22 mouse cellular contexts compared by ENCODE assay signal in genomic region chr13:28805302-28805701, GRCm38 (mm10).
DNase-seq lines count a peak whose midpoint lies in the region; ATAC-seq lines count a peak whose summit lies in the region.
"Had no signal": no experiment of that assay in that cellular context is flagged by ENCODE, and none has a peak within 500 bp of the region (broad histone marks: within the 10 kb centered on the region; RNA-seq: fewer than 3 reads in every experiment).

No protein-coding gene starts in this region.

- H3K9ac ChIP-seq in hindbrain, embryonic 14.5 days: no peak overlapping the region
- no peak overlapping the region for H3K9ac ChIP-seq in intestine, embryonic 16.5 days (ENCODE audit: low read depth, low read length)
- H3K9ac ChIP-seq: embryonic facial prominence, embryonic 13.5 days; forebrain, embryonic 15.5 days; heart, embryonic 13.5 days; hindbrain, embryonic 13.5 days had no signal

- H3K27ac ChIP-seq in hindbrain, embryonic 10.5 days: 0 out of 2 replicates have a peak overlapping the region, but pooled peaks have one; percentile 24
- H3K27ac ChIP-seq in hindbrain, embryonic 14.5 days: no peak overlapping the region
- H3K27ac ChIP-seq in intestine, embryonic 16.5 days (ENCODE audit: low read length): no peak overlapping the region
- H3K27ac ChIP-seq: embryonic facial prominence, embryonic 13.5 days; forebrain, embryonic 15.5 days; heart, adult 2 months; heart, embryonic 10.5 days; heart, embryonic 13.5 days; hindbrain, embryonic 13.5 days; hindbrain, postnatal 0 days had no signal

- peaks cover 63% of the 10 kb centered on the region for H3K4me1 ChIP-seq in hindbrain, embryonic 10.5 days (replicated peaks)
- H3K4me1 ChIP-seq in hindbrain, embryonic 14.5 days (replicated peaks; ENCODE audit: control insufficient read depth, insufficient read depth, low read length): peaks cover 19% of the 10 kb centered on the region
- H3K4me1 ChIP-seq in intestine, embryonic 16.5 days (ENCODE audit: control insufficient read depth, insufficient read depth, low read length): no peaks in the 10 kb centered on the region

- H3K27me3 ChIP-seq in hindbrain, embryonic 10.5 days (ENCODE audit: insufficient read depth, poor library complexity, severe bottlenecking): no peaks in the 10 kb centered on the region
- no peaks in the 10 kb centered on the region for H3K27me3 ChIP-seq in hindbrain, embryonic 14.5 days (ENCODE audit: control insufficient read depth, insufficient read depth, low read length)
- H3K27me3 ChIP-seq in intestine, embryonic 16.5 days (replicated peaks; ENCODE audit: control insufficient read depth, insufficient read depth, low read length): no peaks in the 10 kb centered on the region
- H3K27me3 ChIP-seq: embryonic facial prominence, embryonic 13.5 days; forebrain, embryonic 15.5 days; heart, embryonic 13.5 days; hindbrain, embryonic 13.5 days had no signal

- DNase-seq in hindbrain, embryonic 10.5 days (ENCODE audit: low spot score): no peak
- no peak for DNase-seq in hindbrain, embryonic 14.5 days (ENCODE audit: low spot score)
- DNase-seq in 416B (ENCODE audit: low read depth) (peak; percentile 20), adipocyte (ENCODE audit: low spot score) (peak; percentile 5)
- DNase-seq: adrenal gland, postnatal 10 days; adrenal gland, postnatal 36 days; cerebellum, adult 18-20 months; cerebellum, adult 9-10 months; cerebellum, postnatal 14 days; gastrocnemius, postnatal 25 days; heart, adult 2 months had no signal

- ATAC-seq in hindbrain, embryonic 14.5 days (ENCODE audit: low FRiP score): no peak
- peak; percentile 61; the same call in 1 of the 2 replicates for ATAC-seq in megakaryocyte progenitor cell, adult 5-6 weeks (replicated peaks; ENCODE audit: poor library complexity)
- no peak for ATAC-seq in intestine, embryonic 16.5 days
- ATAC-seq: activated CD4-positive, CD25-positive, alpha-beta regulatory T cell, adult 4 months; forebrain, embryonic 15.5 days; hindbrain, postnatal 0 days; inflammation-experienced regulatory T-cells, adult 6 months; intestine, postnatal 0 days had no signal

- no peak overlapping the region for H3K4me3 ChIP-seq in hindbrain, embryonic 10.5 days
- no peak overlapping the region for H3K4me3 ChIP-seq in hindbrain, embryonic 14.5 days (replicated peaks; ENCODE audit: low read length)
- no peak overlapping the region for H3K4me3 ChIP-seq in intestine, embryonic 16.5 days (ENCODE audit: low read length)
- H3K4me3 ChIP-seq: embryonic facial prominence, embryonic 13.5 days; forebrain, embryonic 15.5 days; heart, adult 2 months; heart, embryonic 10.5 days; heart, embryonic 13.5 days; hindbrain, embryonic 13.5 days had no signal

- no peak overlapping the region for H3K4me2 ChIP-seq in hindbrain, embryonic 14.5 days (replicated peaks)
- H3K4me2 ChIP-seq in intestine, embryonic 16.5 days (ENCODE audit: low read depth, low read length): no peak overlapping the region
- H3K4me2 ChIP-seq: embryonic facial prominence, embryonic 13.5 days; forebrain, embryonic 15.5 days; heart, embryonic 13.5 days; hindbrain, embryonic 13.5 days had no signal

- no peaks in the 10 kb centered on the region for H3K9me3 ChIP-seq in hindbrain, embryonic 10.5 days
- H3K9me3 ChIP-seq in hindbrain, embryonic 14.5 days (ENCODE audit: control insufficient read depth, low read length): no peaks in the 10 kb centered on the region
- no peaks in the 10 kb centered on the region for H3K9me3 ChIP-seq in intestine, embryonic 16.5 days (ENCODE audit: control insufficient read depth, low read length)
- H3K9me3 ChIP-seq: embryonic facial prominence, embryonic 13.5 days; forebrain, embryonic 15.5 days; heart, embryonic 10.5 days; heart, embryonic 13.5 days; hindbrain, embryonic 13.5 days had no signal

- H3K36me3 ChIP-seq in hindbrain, embryonic 10.5 days: no peaks in the 10 kb centered on the region
- no peaks in the 10 kb centered on the region for H3K36me3 ChIP-seq in hindbrain, embryonic 14.5 days (replicated peaks; ENCODE audit: control insufficient read depth, insufficient read depth)
- H3K36me3 ChIP-seq in intestine, embryonic 16.5 days (ENCODE audit: control insufficient read depth, insufficient read depth, low read length): no peaks in the 10 kb centered on the region
- H3K36me3 ChIP-seq: embryonic facial prominence, embryonic 13.5 days; forebrain, embryonic 15.5 days; heart, embryonic 10.5 days; heart, embryonic 13.5 days; hindbrain, embryonic 13.5 days had no signal

- WGBS in hindbrain, embryonic 10.5 days: 66% methylated on average over 4 of the region's 4 CpGs
- 84% methylated on average over 4 of the region's 4 CpGs for WGBS in hindbrain, embryonic 14.5 days
- WGBS in intestine, embryonic 16.5 days: 64% methylated on average over 4 of the region's 4 CpGs

Comparison
In these comparisons a context has a peak if more than half of its experiments do, and no peak if none do; other contexts are left out.
1. DNase-seq: peak in 416B (single experiment) and adipocyte (single experiment); none in hindbrain, embryonic 10.5 days (single experiment) and hindbrain, embryonic 14.5 days (single experiment).